Mouse (Mus musculus): ENCODE data around the gene Sh2d3c.

DNA sequence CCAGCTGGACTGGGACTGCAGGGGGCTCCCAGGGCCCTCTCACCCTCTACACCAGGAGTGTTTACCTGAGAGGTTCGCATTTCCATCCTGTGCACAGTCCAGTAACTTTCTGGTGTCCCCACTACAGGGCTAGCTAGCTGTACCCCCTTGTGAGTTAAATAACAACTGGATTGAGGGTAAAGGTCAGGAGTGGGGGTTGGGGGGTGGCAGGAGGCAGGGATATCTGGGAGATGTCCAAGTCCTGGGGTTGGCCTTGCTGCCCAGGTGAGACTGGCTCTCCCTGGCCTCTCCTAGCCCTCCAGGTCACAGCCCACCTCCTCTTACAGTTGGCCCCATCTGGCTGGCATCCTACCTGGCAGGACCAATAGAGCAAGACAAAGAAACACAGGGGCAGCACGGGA lies 16.8 kb upstream of the Sh2d3c start, which contains the start of gene Fpgs:
- TF ChIP-seq CTCF (IDR thresholded peaks at IDR 0.05; ENCODE audit: borderline replicate concordance, extremely low read depth, insufficient read depth, insufficient read length) (no peak), POLR2A (IDR thresholded peaks at IDR 0.05; ENCODE audit: borderline replicate concordance, extremely low read depth, insufficient read depth, insufficient read length, poor library complexity, severe bottlenecking) (no peak)
